Mouse (Mus musculus): ENCODE measurements around the gene Rwdd3. TPM values are rescaled to one million over a fixed set of nuclear protein-coding genes. Genes with fewer than 3 reads are reported as not detected.
A peak's percentile ranks its signal among the peaks of the same experiment; 100 is the strongest.

Gene Rwdd3
- total RNA-seq (2021), result 10 to 100 TPM; 23.7 to 25.4 TPM
- long read RNA-seq, partial matches to known transcripts, result 6 of 14 reads
- long read RNA-seq, other reads (novel, unspliced or antisense), result 6 of 14 reads

GRCm38 (mm10) chr3:121171243-121171871 is at the start of gene Rwdd3:
Rwdd3 (minus strand) TSS chr3:121171695.
- peak; percentile 90 to 95 for DNase-seq (ENCODE audit: low spot score in 2 of 2)

- no peak for DNase-seq (ENCODE audit: low spot score in 2 of 2)
These were observed 45.5 kb upstream of the Rwdd3 start for GRCm38 (mm10) chr3:121217011-121217410.

- no peak for DNase-seq (ENCODE audit: low spot score in 2 of 2)
These were observed 42.0 kb upstream of the Rwdd3 start for GRCm38 (mm10) chr3:121213501-121213900.

GRCm38 (mm10) chr3:121212156-121212555 is 40.7 kb upstream of the Rwdd3 start:
- no peak for DNase-seq (ENCODE audit: low spot score in 2 of 2)

GRCm38 (mm10) chr3:121208994-121209393 is 37.5 kb upstream of the Rwdd3 start:
- no peak for DNase-seq (ENCODE audit: low spot score in 2 of 2)

GRCm38 (mm10) chr3:121206202-121206882 is 34.8 kb upstream of the Rwdd3 start:
- no peak for DNase-seq (ENCODE audit: low spot score in 2 of 2)

GRCm38 (mm10) chr3:121202638-121203037 is 31.1 kb upstream of the Rwdd3 start:
- DNase-seq (ENCODE audit: low spot score in 2 of 2), result no peak

GRCm38 (mm10) chr3:121201012-121201747 is 29.7 kb upstream of the Rwdd3 start:
- no peak for DNase-seq (ENCODE audit: low spot score in 2 of 2)

- no peak for DNase-seq (ENCODE audit: low spot score in 2 of 2)
These were observed 17.7 kb upstream of the Rwdd3 start for GRCm38 (mm10) chr3:121189199-121189598.

- no peak for DNase-seq (ENCODE audit: low spot score in 2 of 2)
These were observed 16.0 kb upstream of the Rwdd3 start for GRCm38 (mm10) chr3:121187510-121187909.

GRCm38 (mm10) chr3:121186925-121187324 is 15.4 kb upstream of the Rwdd3 start:
- DNase-seq (ENCODE audit: low spot score in 2 of 2), result no peak

- DNase-seq (ENCODE audit: low spot score in 2 of 2), result no peak
These were observed 13.7 kb upstream of the Rwdd3 start for GRCm38 (mm10) chr3:121185197-121185596.

GRCm38 (mm10) chr3:121176011-121176410 is 4.5 kb upstream of the Rwdd3 start:
- no peak for DNase-seq (ENCODE audit: low spot score in 2 of 2)

- DNase-seq (ENCODE audit: low spot score in 2 of 2), result no peak
These were observed 2.9 kb upstream of the Rwdd3 start for GRCm38 (mm10) chr3:121174248-121174945.

- no peak for DNase-seq (ENCODE audit: low spot score in 2 of 2)
These were observed 1.2 kb upstream of the Rwdd3 start for GRCm38 (mm10) chr3:121172718-121173117.

- DNase-seq (ENCODE audit: low spot score in 2 of 2), result no peak
These were observed 374 bp upstream of the Rwdd3 start for GRCm38 (mm10) chr3:121171872-121172265.

- DNase-seq (ENCODE audit: low spot score in 2 of 2), result no peak
These were observed 864 bp downstream of the Rwdd3 start for GRCm38 (mm10) chr3:121170631-121171030.

- no peak for DNase-seq (ENCODE audit: low spot score in 2 of 2)
These were observed 2.2 kb downstream of the Rwdd3 start for GRCm38 (mm10) chr3:121169092-121169942.

GRCm38 (mm10) chr3:121168581-121168980 is 2.9 kb downstream of the Rwdd3 start:
- DNase-seq (ENCODE audit: low spot score in 2 of 2), result no peak

GRCm38 (mm10) chr3:121163271-121163819 is 8.2 kb downstream of the Rwdd3 start:
- peak; percentile 19 to 79 for DNase-seq (ENCODE audit: low spot score in 2 of 2)
